9 mouse cellular contexts compared by ENCODE assay signal in the genomic region with DNA sequence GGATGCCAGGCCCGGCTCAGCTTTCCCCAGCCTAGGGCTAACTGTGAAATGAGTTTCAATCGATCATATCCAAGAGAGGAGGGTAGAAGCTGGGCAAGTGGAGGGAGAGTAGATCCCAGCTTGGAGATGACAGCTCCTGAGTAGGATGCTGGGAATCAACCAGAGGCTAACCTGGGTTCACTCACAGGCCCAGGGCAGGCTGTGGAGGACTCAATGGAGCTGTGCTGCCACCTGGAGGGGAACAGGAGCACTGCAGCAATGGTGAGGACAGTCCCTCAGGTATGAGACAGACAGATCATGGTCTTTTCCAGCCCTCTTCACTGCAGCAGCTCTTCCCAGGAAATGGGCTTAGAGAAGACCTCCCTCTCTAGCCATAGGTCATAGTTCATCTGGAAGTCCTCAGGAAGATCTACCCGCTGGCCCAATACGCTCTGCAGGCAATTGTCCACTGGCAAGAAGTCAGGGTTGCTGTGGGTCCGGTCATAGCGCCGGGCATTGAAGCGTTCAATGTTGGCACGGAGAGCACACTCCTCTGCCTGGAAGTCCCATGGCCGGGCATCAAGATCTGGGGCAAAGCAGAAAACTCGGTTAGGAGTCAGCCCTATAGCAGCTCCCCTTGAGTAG. TPM values are rescaled to one million over a fixed set of nuclear protein-coding genes. Genes with fewer than 3 reads are reported as not detected.
A peak's percentile ranks its signal among the peaks of the same experiment; 100 is the strongest.
DNase-seq lines count a peak whose midpoint lies in the region; ATAC-seq and TF ChIP-seq lines count a peak whose summit lies in the region.
"Had no signal": no experiment of that assay in that cellular context is flagged by ENCODE, and none has a peak within 500 bp of the region (broad histone marks: within the 10 kb centered on the region; RNA-seq: fewer than 3 reads in every experiment).

No protein-coding gene starts in this region.

- no peaks in the 10 kb centered on the region; the same call in 1 of the 2 replicates for H3K4me1 ChIP-seq in testis, adult 2 months (ENCODE audit: control insufficient read depth, insufficient read depth, low read length)
- no peaks in the 10 kb centered on the region for H3K4me1 ChIP-seq in intestine, postnatal 0 days (replicated peaks; ENCODE audit: control insufficient read depth, insufficient read depth, low read length)
- H3K4me1 ChIP-seq in midbrain, embryonic 12.5 days: 0 out of 2 replicates have a peak, but pooled peaks cover 3% of the 10 kb centered on the region
- H3K4me1 ChIP-seq in spleen, adult 2 months (ENCODE audit: control insufficient read depth, insufficient read depth, insufficient read length): peaks cover 3% of the 10 kb centered on the region; the same call in 1 of the 2 replicates

- TF ChIP-seq CTCF in testis, adult 2 months (IDR thresholded peaks at IDR 0.05; ENCODE audit: control insufficient read depth, insufficient read depth, insufficient replicate concordance, low read depth, low read length): peak; percentile 89; the same call in 1 of the 2 replicates
- peak; percentile 94 for TF ChIP-seq CTCF in intestine, postnatal 0 days (IDR thresholded peaks at IDR 0.05; ENCODE audit: low read depth)
- peak; percentile 85; the same call in 1 of the 2 replicates for TF ChIP-seq CTCF in spleen, adult 2 months (IDR thresholded peaks at IDR 0.05; ENCODE audit: extremely low read depth, insufficient read depth, insufficient read length, insufficient replicate concordance)

- H3K4me3 ChIP-seq in testis, adult 2 months (ENCODE audit: control insufficient read depth, low read depth, low read length): no peak overlapping the region
- H3K4me3 ChIP-seq in intestine, postnatal 0 days (ENCODE audit: low read depth, low read length): no peak overlapping the region
- no peak overlapping the region for H3K4me3 ChIP-seq in midbrain, embryonic 12.5 days
- no peak overlapping the region for H3K4me3 ChIP-seq in spleen, adult 2 months (ENCODE audit: extremely low read depth, insufficient read depth, insufficient read length)

- H3K4me2 ChIP-seq in intestine, postnatal 0 days (replicated peaks; ENCODE audit: low read depth): no peak overlapping the region
- no peak overlapping the region for H3K4me2 ChIP-seq in midbrain, embryonic 12.5 days (replicated peaks)

- DNase-seq in testis, postnatal 14 days (ENCODE audit: low spot score): no peak
- DNase-seq in cerebellum, adult 9-11 months: peak; percentile 58
- DNase-seq in frontal cortex, postnatal 25 days (ENCODE audit: low spot score in 2 of 2): peak; percentile 56 to 61
- DNase-seq in left cerebral cortex, postnatal 36 days (ENCODE audit: low spot score in 2 of 2): peak; percentile 53 to 60
- peak in 1 of 2 experiments; percentile 63 for DNase-seq in spleen, adult 2 months (ENCODE audit: low read depth in 1 of 2, low spot score in 2 of 2)

- intact Hi-C loops in left cerebral cortex, postnatal 36 days (cut with DNase I): loop anchor here (5.0 kb wide), 1 partner anchor 56 kb away; the partner anchor contains the start of gene Ubl4b

- H3K9me3 ChIP-seq in intestine, postnatal 0 days (ENCODE audit: control insufficient read depth): no peaks in the 10 kb centered on the region
- no peaks in the 10 kb centered on the region for H3K9me3 ChIP-seq in midbrain, embryonic 12.5 days

- 89% methylated on average over 11 of the region's 11 CpGs for WGBS in intestine, postnatal 0 days
- WGBS in midbrain, embryonic 12.5 days: 91% methylated on average over 11 of the region's 11 CpGs
- 92% methylated on average over 11 of the region's 11 CpGs for WGBS in spleen, adult 2 months

- H3K27ac ChIP-seq in testis, adult 2 months (ENCODE audit: control insufficient read depth, insufficient read depth, low read depth, low read length): no peak overlapping the region
- H3K27ac ChIP-seq in intestine, postnatal 0 days (ENCODE audit: low read depth, low read length): peak overlapping the region; percentile 15; the same call in 1 of the 2 replicates
- H3K27ac ChIP-seq in midbrain, embryonic 12.5 days (replicated peaks): no peak overlapping the region
- no peak overlapping the region for H3K27ac ChIP-seq in spleen, adult 2 months (ENCODE audit: insufficient read depth, low read length)
- H3K27ac ChIP-seq: macrophage had no signal

- no peak for TF ChIP-seq POLR2A in testis, adult 2 months (IDR thresholded peaks at IDR 0.05; ENCODE audit: control insufficient read depth, low read depth, low read length)
- TF ChIP-seq POLR2A in spleen, adult 2 months (IDR thresholded peaks at IDR 0.05; ENCODE audit: low read depth, low read length): no peak

- H3K9ac ChIP-seq in intestine, postnatal 0 days (ENCODE audit: low read depth, low read length): no peak overlapping the region
- no peak overlapping the region for H3K9ac ChIP-seq in midbrain, embryonic 12.5 days (replicated peaks)

- no peaks in the 10 kb centered on the region for H3K27me3 ChIP-seq in testis, adult 2 months (ENCODE audit: control insufficient read depth, insufficient read depth, low read length)
- no peaks in the 10 kb centered on the region for H3K27me3 ChIP-seq in intestine, postnatal 0 days (replicated peaks; ENCODE audit: control insufficient read depth, insufficient read depth, low read length)
- H3K27me3 ChIP-seq in midbrain, embryonic 12.5 days: no peaks in the 10 kb centered on the region
- H3K27me3 ChIP-seq in spleen, adult 2 months (ENCODE audit: control insufficient read depth, insufficient read depth, low read length): no peaks in the 10 kb centered on the region

- peaks cover 8% of the 10 kb centered on the region for H3K36me3 ChIP-seq in testis, adult 2 months (ENCODE audit: control insufficient read depth, insufficient read depth, low read length)
- H3K36me3 ChIP-seq in intestine, postnatal 0 days (ENCODE audit: control insufficient read depth, insufficient read depth): peaks cover 63% of the 10 kb centered on the region
- H3K36me3 ChIP-seq in midbrain, embryonic 12.5 days: peaks cover 75% of the 10 kb centered on the region
- H3K36me3 ChIP-seq in spleen, adult 2 months (ENCODE audit: control insufficient read depth, insufficient read depth, low read length): peaks cover 41% of the 10 kb centered on the region

- ATAC-seq in intestine, postnatal 0 days: no peak
- peak; percentile 66; the same call in 1 of the 2 replicates for ATAC-seq in midbrain, embryonic 12.5 days (ENCODE audit: low FRiP score, low read depth)

RNA-seq across cellular contexts. Expression of gene Gm10961, which starts 18.1 kb away (rescaled TPM):
- not detected in 2 replicates for polyA plus RNA-seq in testis, adult 2 months (2012; rRNA removed)
- polyA plus RNA-seq in intestine, postnatal 0 days (2015; fragmentation: Nextera tagmentation; extraction: Ambion mirVana): not detected in 2 replicates
- not detected for total RNA-seq in left cerebral cortex, postnatal 36 days (2021)
- not detected in 2 replicates for polyA plus RNA-seq in midbrain, embryonic 12.5 days (2016; fragmentation: Nextera tagmentation; extraction: Ambion mirVana)
- not detected in 2 replicates for polyA plus RNA-seq in spleen, adult 2 months (2012; rRNA removed)
- polyA plus RNA-seq: macrophage had no signal

RNA-seq across cellular contexts. Expression of gene Alx3, which starts 18.2 kb away (rescaled TPM):
- polyA plus RNA-seq in testis, adult 2 months (2012; rRNA removed): 0.05 and 0.18 TPM in 2 replicates
- not detected in 2 replicates for polyA plus RNA-seq in intestine, postnatal 0 days (2015; fragmentation: Nextera tagmentation; extraction: Ambion mirVana)
- total RNA-seq in left cerebral cortex, postnatal 36 days (2021): 1 to 10 TPM in 1 of 2 experiments, under 1 TPM in 1; 0.96 to 1.5 TPM
- 3.3 and 4.5 TPM in 2 replicates for polyA plus RNA-seq in midbrain, embryonic 12.5 days (2016; fragmentation: Nextera tagmentation; extraction: Ambion mirVana)
- not detected in 2 replicates for polyA plus RNA-seq in spleen, adult 2 months (2012; rRNA removed)
- polyA plus RNA-seq: macrophage had no signal

RNA-seq across cellular contexts. Expression of gene Strip1, which starts 18.5 kb away (rescaled TPM):
- polyA plus RNA-seq in testis, adult 2 months (2012; rRNA removed): 19.2 and 21.2 TPM in 2 replicates
- polyA plus RNA-seq in intestine, postnatal 0 days (2015; fragmentation: Nextera tagmentation; extraction: Ambion mirVana): 17.8 and 18.0 TPM in 2 replicates
- 10 to 100 TPM; 58.0 to 63.7 TPM for total RNA-seq in left cerebral cortex, postnatal 36 days (2021)
- polyA plus RNA-seq in midbrain, embryonic 12.5 days (2016; fragmentation: Nextera tagmentation; extraction: Ambion mirVana): 123 and 127 TPM in 2 replicates
- polyA plus RNA-seq in spleen, adult 2 months (2012; rRNA removed): 36.0 and 45.6 TPM in 2 replicates

RNA-seq across cellular contexts. Expression of gene Ubl4b, which starts 58.1 kb away (rescaled TPM):
- 249 and 255 TPM in 2 replicates for polyA plus RNA-seq in testis, adult 2 months (2012; rRNA removed)
- polyA plus RNA-seq in intestine, postnatal 0 days (2015; fragmentation: Nextera tagmentation; extraction: Ambion mirVana): not detected in 2 replicates
- not detected for total RNA-seq in left cerebral cortex, postnatal 36 days (2021)
- not detected in 2 replicates for polyA plus RNA-seq in midbrain, embryonic 12.5 days (2016; fragmentation: Nextera tagmentation; extraction: Ambion mirVana)
- polyA plus RNA-seq in spleen, adult 2 months (2012; rRNA removed): not detected in 2 replicates
- polyA plus RNA-seq: macrophage had no signal
